Mouse (Mus musculus) forebrain, embryonic 16.5 days (tissue): ENCODE measurements around the gene Foxo1. TPM values are rescaled to one million over a fixed set of nuclear protein-coding genes. Genes with fewer than 3 reads are reported as not detected.

Experiments
- ATAC-seq: fragments of 200-750 bp; cut with Nextera tagmentation; 2 replicates; pipeline ENCODE4 v1.8.0; 2017; ENCODE audit warnings: mild to moderate bottlenecking, moderate library complexity
- H3K27ac ChIP-seq: fragments of 300-500 bp; sonication (generic); 2 replicates; pipeline ENCODE4 v1.5.1; 2014; ENCODE audit warnings: low read length, control low read depth
- H3K27me3 ChIP-seq: fragments of 300-500 bp; sonication (generic); replicated peaks from 2 replicates; pipeline ENCODE4 v1.6.1; 2014; ENCODE audit warnings: low read length; ENCODE audit not compliant: control insufficient read depth, insufficient read depth
- H3K36me3 ChIP-seq: fragments of 300-500 bp; sonication (generic); 2 replicates; pipeline ENCODE4 v1.6.1; 2014; ENCODE audit not compliant: control insufficient read depth, insufficient read depth
- H3K4me1 ChIP-seq: fragments of 300-500 bp; sonication (generic); replicated peaks from 2 replicates; pipeline ENCODE4 v1.6.1; 2014; ENCODE audit warnings: low read length; ENCODE audit not compliant: control insufficient read depth, insufficient read depth
- H3K4me2 ChIP-seq: fragments of 300-500 bp; sonication (generic); 2 replicates; pipeline ENCODE4 v1.6.1; 2014; ENCODE audit warnings: mild to moderate bottlenecking, low read length, control low read depth
- H3K4me3 ChIP-seq: fragments of 300-500 bp; sonication (generic); replicated peaks from 2 replicates; pipeline ENCODE4 v1.5.1; 2014; ENCODE audit warnings: mild to moderate bottlenecking, low read length, control low read depth
- H3K9ac ChIP-seq: fragments of 300-500 bp; sonication (generic); replicated peaks from 2 replicates; pipeline ENCODE4 v1.6.1; 2014; ENCODE audit warnings: low read depth, low read length, control low read depth
- H3K9me3 ChIP-seq: fragments of 300-500 bp; sonication (generic); 2 replicates; pipeline ENCODE4 v1.6.1; 2016; ENCODE audit warnings: low read length; ENCODE audit not compliant: control insufficient read depth
- WGBS: fragments of 180-500 bp; shearing (Covaris S2); extraction: QIAGEN DNeasy Blood & Tissue Kit; methylation state at CpG from one replicate; pipeline ENCODE4 v1.1.7; 2014; 5-methylcytosine and 5-hydroxymethylcytosine counted together
- polyA plus RNA-seq: library from polyadenylated mRNA; unstranded; fragments of >200 nt; fragmentation: Nextera tagmentation; extraction: Ambion mirVana; gene quantifications from 2 replicates; pipeline ENCODE4 v1.2.1, GENCODE M21; 2015

The Foxo1 gene
- polyA plus RNA-seq, 1 experiment from 2014 or later = 3.7 TPM

- Histone ChIP-seq H3K4me2 (no peak overlapping the region), H3K4me3 (no peak overlapping the region), H3K4me1 (peaks cover 7% of the 10 kb centered on the region; the same call in 1 of the 2 replicates), H3K36me3 (no peaks in the 10 kb centered on the region), H3K9ac (no peak overlapping the region), H3K27ac (no peak overlapping the region), H3K27me3 (0 out of 2 replicates have a peak, but pooled peaks cover 2% of the 10 kb centered on the region), H3K9me3 (no peaks in the 10 kb centered on the region)
- WGBS = 98% methylated on average over 5 of the region's 5 CpGs
- ATAC-seq = no peak
Observed at GRCm38 (mm10) chr3:52325006-52325405, 56.9 kb downstream of the Foxo1 start.

GRCm38 (mm10) chr3:52326687-52327086 is 58.6 kb downstream of the Foxo1 start:
- 76% methylated on average over 6 of the region's 6 CpGs for WGBS
- Histone ChIP-seq H3K4me2 (no peak overlapping the region), H3K4me3 (no peak overlapping the region), H3K36me3 (no peaks in the 10 kb centered on the region), H3K9ac (no peak overlapping the region), H3K27ac (no peak overlapping the region), H3K9me3 (no peaks in the 10 kb centered on the region), H3K27me3 (0 out of 2 replicates have a peak, but pooled peaks cover 2% of the 10 kb centered on the region), H3K4me1 (peaks cover 7% of the 10 kb centered on the region; the same call in 1 of the 2 replicates)
- no peak for ATAC-seq

- peaks cover 7% of the 10 kb centered on the region; the same call in 1 of the 2 replicates for H3K4me1 ChIP-seq
- H3K27me3 ChIP-seq = 0 out of 2 replicates have a peak, but pooled peaks cover 2% of the 10 kb centered on the region
- no peak overlapping the region for H3K27ac ChIP-seq
- no peak overlapping the region for H3K4me3 ChIP-seq
- no peaks in the 10 kb centered on the region for H3K36me3 ChIP-seq
- H3K9ac ChIP-seq = no peak overlapping the region
- ATAC-seq = no peak
- WGBS = 85% methylated on average over 13 of the region's 13 CpGs
- no peaks in the 10 kb centered on the region for H3K9me3 ChIP-seq
- no peak overlapping the region for H3K4me2 ChIP-seq
Observed at GRCm38 (mm10) chr3:52327146-52327545, 59.0 kb downstream of the Foxo1 start.

GRCm38 (mm10) chr3:52331709-52332108 is 63.6 kb downstream of the Foxo1 start:
- ATAC-seq = no peak
- 98% methylated on average over 1 of the region's 1 CpGs for WGBS
- H3K27ac ChIP-seq = no peak overlapping the region
- no peaks in the 10 kb centered on the region for H3K9me3 ChIP-seq
- H3K36me3 ChIP-seq = no peaks in the 10 kb centered on the region
- no peak overlapping the region for H3K4me2 ChIP-seq
- no peak overlapping the region for H3K4me3 ChIP-seq
- no peaks in the 10 kb centered on the region for H3K4me1 ChIP-seq
- H3K27me3 ChIP-seq = no peaks in the 10 kb centered on the region
- no peak overlapping the region for H3K9ac ChIP-seq

- Histone ChIP-seq H3K27me3 (no peaks in the 10 kb centered on the region), H3K9ac (no peak overlapping the region), H3K4me1 (no peaks in the 10 kb centered on the region; the same call in 1 of the 2 replicates), H3K36me3 (no peaks in the 10 kb centered on the region), H3K27ac (no peak overlapping the region), H3K4me2 (no peak overlapping the region), H3K4me3 (no peak overlapping the region), H3K9me3 (no peaks in the 10 kb centered on the region)
- ATAC-seq = no peak
- 75% methylated on average over 4 of the region's 4 CpGs for WGBS
Observed at GRCm38 (mm10) chr3:52338761-52339160, 70.6 kb downstream of the Foxo1 start.

- 91% methylated on average over 12 of the region's 12 CpGs for WGBS
- Histone ChIP-seq H3K9me3 (no peaks in the 10 kb centered on the region), H3K27ac (no peak overlapping the region), H3K4me3 (no peak overlapping the region), H3K36me3 (no peaks in the 10 kb centered on the region), H3K9ac (no peak overlapping the region), H3K4me2 (no peak overlapping the region), H3K4me1 (no peaks in the 10 kb centered on the region; the same call in 1 of the 2 replicates), H3K27me3 (no peaks in the 10 kb centered on the region)
- no peak for ATAC-seq
Observed at GRCm38 (mm10) chr3:52340336-52341034, 72.3 kb downstream of the Foxo1 start.

GRCm38 (mm10) chr3:52342226-52342625 is 74.1 kb downstream of the Foxo1 start:
- WGBS = 70% methylated on average over 3 of the region's 3 CpGs
- no peak for ATAC-seq
- H3K27ac ChIP-seq = no peak overlapping the region
- H3K36me3 ChIP-seq = no peaks in the 10 kb centered on the region
- no peaks in the 10 kb centered on the region; the same call in 1 of the 2 replicates for H3K4me1 ChIP-seq
- no peak overlapping the region for H3K9ac ChIP-seq
- H3K27me3 ChIP-seq = no peaks in the 10 kb centered on the region
- H3K9me3 ChIP-seq = no peaks in the 10 kb centered on the region
- H3K4me2 ChIP-seq = no peak overlapping the region
- no peak overlapping the region for H3K4me3 ChIP-seq

- H3K4me2 ChIP-seq = no peak overlapping the region
- no peaks in the 10 kb centered on the region for H3K36me3 ChIP-seq
- H3K4me1 ChIP-seq = no peaks in the 10 kb centered on the region; the same call in 1 of the 2 replicates
- no peak overlapping the region for H3K27ac ChIP-seq
- H3K9me3 ChIP-seq = no peaks in the 10 kb centered on the region
- no peak for ATAC-seq
- WGBS = 26% methylated on average over 3 of the region's 3 CpGs
- H3K9ac ChIP-seq = no peak overlapping the region
- H3K4me3 ChIP-seq = no peak overlapping the region
- no peaks in the 10 kb centered on the region for H3K27me3 ChIP-seq
Observed at GRCm38 (mm10) chr3:52342801-52343200, 74.7 kb downstream of the Foxo1 start.

GRCm38 (mm10) chr3:52343270-52344070 is 75.3 kb downstream of the Foxo1 start:
- Histone ChIP-seq H3K4me2 (no peak overlapping the region), H3K27ac (no peak overlapping the region), H3K4me3 (no peak overlapping the region), H3K27me3 (no peaks in the 10 kb centered on the region), H3K9ac (no peak overlapping the region), H3K9me3 (no peaks in the 10 kb centered on the region), H3K36me3 (no peaks in the 10 kb centered on the region), H3K4me1 (no peaks in the 10 kb centered on the region; the same call in 1 of the 2 replicates)
- WGBS = 83% methylated on average over 6 of the region's 6 CpGs
- no peak for ATAC-seq
